Mouse (Mus musculus) embryonic facial prominence, embryonic 12.5 days (tissue): Measurements from ENCODE around the gene Tceal8. TPM values are rescaled to one million over a fixed set of nuclear protein-coding genes. Genes with fewer than 3 reads are reported as not detected.

Source experiments
- microRNA-seq: library from miRNA; unstranded; fragments of <30 nt; microRNA quantifications from one replicate; pipeline ENCODE4, GENCODE M21; 2017
- polyA plus RNA-seq: library from polyadenylated mRNA; unstranded; fragments of >200 nt; fragmentation: Nextera tagmentation; extraction: Ambion mirVana; gene quantifications from 2 replicates; pipeline ENCODE4 v1.2.1, GENCODE M21; 2016

Gene Tceal8
- polyA plus RNA-seq, 1 experiment from 2014 or later: 215 TPM

Small RNA genes lying within 50 kb of the gene (microRNA-seq; reads per million reads assigned to microRNA genes)
- gene Mir6383: not detected

Other genes starting within 250 kb of the Tceal8 start
- gene Arxes2, start 178.5 kb downstream of the Tceal8 start, polyA plus RNA-seq: 94.5 and 101 TPM in 2 replicates
- 46.1 and 49.2 TPM in 2 replicates for gene Arxes1, start 139.0 kb downstream of the Tceal8 start, polyA plus RNA-seq
- gene Bex2, start 104.1 kb downstream of the Tceal8 start, polyA plus RNA-seq: 192 and 203 TPM in 2 replicates
- gene Nxf3, start 87.1 kb downstream of the Tceal8 start, polyA plus RNA-seq: 0.10 TPM in 1 of 2 replicates, not detected in the other
- 68.5 and 68.7 TPM in 2 replicates for gene Bex4, start 33.3 kb downstream of the Tceal8 start, polyA plus RNA-seq
- gene Tceal5, start 31.5 kb upstream of the Tceal8 start, polyA plus RNA-seq: 9.8 and 10.9 TPM in 2 replicates
- 9.8 and 12.1 TPM in 2 replicates for gene Tceal7, start 42.4 kb upstream of the Tceal8 start, polyA plus RNA-seq
- gene Bex1, start 43.2 kb upstream of the Tceal8 start, polyA plus RNA-seq: 86.3 and 86.5 TPM in 2 replicates
- 593 and 600 TPM in 2 replicates for gene Tceal9, start 72.7 kb upstream of the Tceal8 start, polyA plus RNA-seq
- 585 and 595 TPM in 2 replicates for gene Bex3, start 97.9 kb upstream of the Tceal8 start, polyA plus RNA-seq